Mouse (Mus musculus) lung, adult 2 months (tissue): Measurements from ENCODE around the gene Cacna2d1.

Source experiments
- CTCF ChIP-seq: fragments of 200-500 bp; IDR thresholded peaks from 2 replicates; pipeline ENCODE4 v1.5.1; 2011; ENCODE audit warnings: mild to moderate bottlenecking, low read length, control low read depth; ENCODE audit not compliant: insufficient read depth
- POLR2A ChIP-seq: fragments of 200-500 bp; IDR thresholded peaks from 2 replicates; pipeline ENCODE4 v1.6.1; 2011; ENCODE audit warnings: low read depth, mild to moderate bottlenecking, control low read depth, low read length, borderline replicate concordance; ENCODE audit errors: extremely low read depth

DNA sequence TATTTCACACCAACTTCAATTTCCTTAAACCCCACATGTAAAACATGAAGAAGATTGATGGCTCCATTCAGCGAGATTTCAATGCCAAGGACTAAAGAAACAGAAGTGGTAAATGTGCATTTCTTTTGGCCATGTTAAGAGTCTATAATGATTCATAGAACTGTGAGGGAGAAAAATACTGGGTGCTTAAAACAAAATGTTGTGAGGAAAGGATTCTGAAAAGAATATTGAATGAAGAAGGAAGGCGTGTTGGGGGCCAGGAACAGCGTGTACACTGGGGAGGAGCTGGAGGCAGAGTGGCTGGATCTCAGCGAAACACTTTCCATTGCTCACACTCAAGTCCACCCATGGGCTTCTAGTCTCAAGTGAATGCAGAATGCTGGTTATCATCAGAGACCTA, 360.2 kb downstream of the Cacna2d1 start:
- TF ChIP-seq CTCF (no peak), POLR2A (no peak)
